Mouse (Mus musculus): Measurements from ENCODE around the gene 1700012B07Rik.

1700012B07Rik gene

DNA sequence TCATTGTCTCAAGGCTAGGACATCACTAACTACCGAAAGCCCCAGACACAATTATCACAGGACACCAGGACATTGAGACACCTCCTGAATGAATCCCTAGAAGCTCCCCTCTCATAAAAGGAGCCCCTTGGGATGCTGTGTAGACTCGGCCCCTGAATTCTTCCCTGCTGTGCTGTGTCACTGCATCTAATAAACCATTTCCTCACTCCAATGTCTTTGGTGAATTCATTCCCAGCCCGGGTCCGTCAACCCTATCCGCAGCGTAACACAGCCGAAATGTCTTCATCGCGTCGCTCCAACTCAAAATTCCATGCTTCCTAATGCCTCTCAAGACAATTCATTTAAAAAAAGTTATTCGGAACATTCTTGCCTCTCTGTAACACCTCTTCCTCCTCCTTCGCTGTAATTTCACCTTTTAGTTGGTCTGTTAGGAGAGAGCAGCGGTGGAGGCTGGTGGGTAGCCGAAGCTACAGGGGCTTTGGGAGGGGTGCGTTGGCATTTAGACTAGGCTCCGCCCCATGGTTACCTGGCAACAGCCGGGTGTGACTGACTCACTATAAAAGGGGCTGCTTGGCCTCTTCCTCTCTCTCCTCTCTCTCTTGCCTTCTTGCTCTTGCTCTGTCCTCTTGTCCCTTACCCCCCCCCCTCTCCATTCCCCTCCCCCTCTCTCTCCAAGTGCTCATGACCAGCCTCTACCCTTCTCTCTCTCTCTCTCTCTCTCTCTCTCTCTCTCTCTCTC lies 25.6 kb upstream of the 1700012B07Rik start:
- in situ Hi-C loops (cut with MboI; ENCODE audit: unreplicated experiment in 2 of 2), result loop anchor here (10.0 to 25.0 kb wide), 4 partner anchors 409 to 1991 kb away; no protein-coding TSS in a partner anchor

GRCm38 (mm10) chr11:109851996-109852395 lies 24.1 kb upstream of the 1700012B07Rik start:
- in situ Hi-C loops (cut with MboI; ENCODE audit: unreplicated experiment in 2 of 2), result loop anchor here (10.0 to 25.0 kb wide), 4 partner anchors 407 to 1990 kb away; no protein-coding TSS in a partner anchor

GRCm38 (mm10) chr11:109846343-109846742 lies 18.5 kb upstream of the 1700012B07Rik start:
- in situ Hi-C loops (cut with MboI; ENCODE audit: unreplicated experiment in 2 of 2), result no loop called here

DNA sequence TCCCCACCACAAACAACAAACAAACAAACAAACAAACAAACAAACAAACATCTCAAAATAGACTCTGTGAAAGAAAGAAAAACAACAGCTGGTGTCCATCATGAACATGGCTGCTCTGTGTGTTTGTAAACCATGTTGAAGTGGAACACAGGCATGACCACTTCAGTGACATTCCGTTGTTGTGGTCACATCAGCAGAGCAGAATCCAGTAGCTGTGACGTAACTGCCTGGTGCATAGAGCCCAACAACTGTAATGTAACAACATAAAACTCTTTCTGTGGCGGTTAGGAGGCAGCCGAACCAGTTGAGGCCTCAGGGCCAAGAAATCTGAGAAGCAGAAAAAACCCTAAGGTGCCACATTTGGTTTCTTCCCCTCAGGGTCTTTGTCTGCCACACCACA lies 17.8 kb upstream of the 1700012B07Rik start:
- in situ Hi-C loops (cut with MboI; ENCODE audit: unreplicated experiment in 2 of 2), result no loop called here

DNA sequence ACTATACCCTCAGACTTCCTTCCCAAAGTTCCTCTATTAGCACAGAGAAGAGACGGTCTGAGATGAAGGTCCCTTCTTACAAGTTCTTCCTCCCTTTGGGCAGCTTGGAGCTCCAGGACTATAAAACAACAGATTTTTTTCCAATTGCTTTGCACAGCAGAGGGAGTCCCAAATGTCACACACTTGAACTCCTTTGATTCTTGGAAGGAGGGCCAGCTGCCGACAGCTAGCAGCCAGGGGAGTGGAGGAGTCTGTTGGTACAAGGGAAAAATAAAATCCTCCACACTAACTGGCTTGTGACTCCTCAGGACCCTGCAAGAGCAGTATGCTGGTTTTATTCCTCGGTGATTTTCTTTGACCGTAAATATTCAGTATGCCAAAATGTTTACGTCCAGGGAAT lies 16.6 kb upstream of the 1700012B07Rik start:
- in situ Hi-C loops (cut with MboI; ENCODE audit: unreplicated experiment in 2 of 2), result no loop called here

- in situ Hi-C loops (cut with MboI; ENCODE audit: unreplicated experiment in 2 of 2), result no loop called here
Measured at GRCm38 (mm10) chr11:109830368-109830767, 2.5 kb upstream of the 1700012B07Rik start.

DNA sequence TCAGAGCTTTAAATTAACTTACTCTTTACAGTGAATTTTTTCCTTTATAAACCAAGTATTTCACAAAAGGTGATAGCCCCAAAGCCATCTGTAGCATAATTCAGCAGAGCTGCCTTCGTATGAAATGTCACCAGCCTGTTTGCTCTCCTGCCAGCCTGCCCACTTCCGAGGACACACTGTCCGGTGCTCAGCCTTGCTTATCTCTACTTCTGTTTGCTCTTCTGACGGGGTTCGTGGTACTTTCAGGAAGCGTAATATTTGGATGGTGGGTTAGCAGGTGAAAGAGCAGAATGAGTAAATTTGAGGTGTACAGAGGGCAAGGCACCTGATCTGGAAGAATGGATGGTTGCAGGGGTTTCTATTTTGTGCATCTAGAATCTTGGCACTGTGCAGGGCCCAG lies 5.6 kb downstream of the 1700012B07Rik start:
- in situ Hi-C loops (cut with MboI; ENCODE audit: unreplicated experiment in 2 of 2), result no loop called here

- in situ Hi-C loops (cut with MboI; ENCODE audit: unreplicated experiment in 2 of 2), result no loop called here
Measured at GRCm38 (mm10) chr11:109817405-109817804, 10.4 kb downstream of the 1700012B07Rik start.

GRCm38 (mm10) chr11:109816911-109817310 lies 10.9 kb downstream of the 1700012B07Rik start:
- in situ Hi-C loops (cut with MboI; ENCODE audit: unreplicated experiment in 2 of 2), result no loop called here

GRCm38 (mm10) chr11:109811721-109812120 lies 16.1 kb downstream of the 1700012B07Rik start:
- in situ Hi-C loops (cut with MboI; ENCODE audit: unreplicated experiment in 2 of 2), result no loop called here

DNA sequence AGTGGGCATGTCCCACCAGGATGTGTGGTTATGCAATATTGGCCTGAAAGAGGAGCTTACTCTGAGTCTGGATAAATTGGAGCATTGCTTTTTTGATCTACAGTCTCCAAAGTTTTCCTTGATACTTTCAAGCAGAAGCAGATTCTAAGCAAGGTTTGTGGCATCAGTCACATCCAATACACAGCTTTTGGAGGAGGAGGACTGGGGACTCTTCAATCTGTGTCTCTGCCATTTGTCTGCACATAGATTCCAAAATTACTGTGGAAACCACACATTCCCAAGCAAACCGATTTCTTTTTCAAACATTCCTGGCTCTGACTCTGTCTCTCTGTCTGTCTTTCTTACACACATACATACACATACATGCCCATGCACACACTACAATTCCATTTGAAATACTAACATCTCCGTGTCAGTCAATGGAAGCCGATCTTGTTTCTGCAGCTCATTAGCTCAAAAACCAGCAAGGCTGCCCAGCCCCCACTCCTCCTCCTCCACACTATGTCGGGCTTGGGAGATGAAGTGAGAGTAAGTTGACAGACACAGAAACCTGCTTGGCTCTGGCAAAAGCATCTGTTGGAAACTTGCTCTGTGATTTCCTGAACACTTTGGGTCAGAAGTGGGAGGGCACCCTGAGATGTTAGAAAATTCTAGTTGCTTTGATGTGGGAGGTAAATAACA lies 18.5 kb downstream of the 1700012B07Rik start:
- in situ Hi-C loops (cut with MboI; ENCODE audit: unreplicated experiment in 2 of 2), result no loop called here

- in situ Hi-C loops (cut with MboI; ENCODE audit: unreplicated experiment in 2 of 2), result no loop called here
Measured at GRCm38 (mm10) chr11:109801515-109801914, 26.3 kb downstream of the 1700012B07Rik start.

- in situ Hi-C loops (cut with MboI; ENCODE audit: unreplicated experiment in 2 of 2), result no loop called here
Measured at GRCm38 (mm10) chr11:109797531-109797930, 30.3 kb downstream of the 1700012B07Rik start.

DNA sequence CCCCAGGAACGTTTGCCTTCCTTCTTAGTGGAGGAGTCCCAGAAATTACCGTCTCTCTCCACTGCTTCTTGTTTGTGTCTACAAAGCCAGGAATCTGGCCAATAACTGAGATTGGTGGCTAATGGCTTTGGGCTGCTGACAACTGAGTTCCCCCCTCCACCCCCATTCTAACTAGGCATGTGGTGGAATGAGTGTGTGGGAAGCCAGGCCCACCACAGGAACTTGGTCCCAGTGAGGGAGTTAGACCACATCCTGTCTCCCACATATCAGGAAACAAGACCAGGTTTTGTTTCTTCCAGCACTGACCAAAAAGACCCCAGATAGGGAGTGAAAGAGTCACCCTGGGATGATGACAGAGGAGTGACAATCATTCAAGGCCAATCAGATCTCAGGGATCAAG lies 32.3 kb downstream of the 1700012B07Rik start:
- in situ Hi-C loops (cut with MboI; ENCODE audit: unreplicated experiment in 2 of 2), result no loop called here

GRCm38 (mm10) chr11:109793578-109793977 lies 34.3 kb downstream of the 1700012B07Rik start:
- in situ Hi-C loops (cut with MboI; ENCODE audit: unreplicated experiment in 2 of 2), result no loop called here

GRCm38 (mm10) chr11:109792401-109792997 lies 35.3 kb downstream of the 1700012B07Rik start:
- in situ Hi-C loops (cut with MboI; ENCODE audit: unreplicated experiment in 2 of 2), result no loop called here

GRCm38 (mm10) chr11:109791965-109792364 lies 35.9 kb downstream of the 1700012B07Rik start:
- in situ Hi-C loops (cut with MboI; ENCODE audit: unreplicated experiment in 2 of 2), result no loop called here

DNA sequence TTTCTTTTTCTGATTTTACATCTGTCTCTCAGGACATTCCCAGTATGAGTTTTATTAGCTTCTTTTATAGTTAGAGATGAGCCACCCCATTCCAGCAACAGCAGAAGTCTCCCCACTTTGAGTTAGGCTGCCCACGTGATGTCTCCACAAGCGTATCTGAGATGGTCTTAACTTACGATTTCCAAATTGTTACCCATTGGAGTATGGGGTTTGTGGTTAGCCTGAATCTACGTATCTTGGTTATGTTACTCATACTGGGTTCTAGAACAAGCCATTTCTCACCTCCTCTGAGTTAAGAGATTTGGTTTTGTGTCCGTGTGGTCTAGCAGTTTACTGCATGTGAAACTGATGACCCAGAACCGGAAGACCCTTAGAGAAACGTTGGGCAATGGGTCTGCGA lies 37.6 kb downstream of the 1700012B07Rik start:
- in situ Hi-C loops (cut with MboI; ENCODE audit: unreplicated experiment in 2 of 2), result no loop called here

GRCm38 (mm10) chr11:109785392-109785791 lies 42.5 kb downstream of the 1700012B07Rik start:
- in situ Hi-C loops (cut with MboI; ENCODE audit: unreplicated experiment in 2 of 2), result no loop called here

GRCm38 (mm10) chr11:109771381-109771780 lies 56.5 kb downstream of the 1700012B07Rik start:
- in situ Hi-C loops (cut with MboI; ENCODE audit: unreplicated experiment in 2 of 2), result no loop called here

DNA sequence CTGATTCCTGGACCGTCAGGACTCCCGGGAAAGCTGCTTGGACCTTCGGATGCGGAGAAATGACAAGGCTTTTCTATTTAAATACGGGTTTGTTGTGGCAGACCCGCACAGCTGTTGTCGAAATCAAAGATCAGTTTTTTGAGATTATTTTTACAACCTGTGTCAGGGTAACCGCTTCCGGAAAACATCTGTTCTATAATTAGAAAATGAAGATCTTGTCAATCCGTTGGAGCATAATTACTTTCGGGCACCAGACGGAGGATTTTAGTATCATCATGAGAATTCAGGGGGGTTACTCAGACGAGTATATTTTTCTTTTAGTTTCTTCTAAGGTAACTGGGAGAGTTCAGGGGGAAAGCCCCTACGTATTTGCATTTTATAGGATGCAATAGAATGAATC lies 57.7 kb downstream of the 1700012B07Rik start:
- in situ Hi-C loops (cut with MboI; ENCODE audit: unreplicated experiment in 2 of 2), result no loop called here

DNA sequence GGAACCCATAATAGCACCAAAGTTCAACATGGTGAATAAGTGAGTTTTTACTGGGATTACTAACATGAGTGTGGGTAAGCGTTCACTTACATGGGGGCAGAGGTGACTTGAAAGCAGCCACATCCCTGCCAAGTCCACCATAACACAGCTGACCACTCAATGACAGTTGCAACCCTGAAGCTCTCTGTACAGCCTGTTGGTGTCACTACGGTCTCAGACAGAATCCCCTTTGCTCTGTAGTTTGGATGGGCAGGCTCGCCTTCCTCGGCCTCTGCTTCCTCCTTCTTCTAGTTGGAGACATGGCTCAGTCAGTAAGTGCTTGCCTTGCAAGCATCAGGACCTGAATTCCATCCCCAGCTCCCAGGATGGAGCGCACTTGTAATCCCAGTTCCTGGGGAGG lies 58.8 kb downstream of the 1700012B07Rik start:
- in situ Hi-C loops (cut with MboI; ENCODE audit: unreplicated experiment in 2 of 2), result no loop called here
